ENCODE assay signal across 35 mouse cellular contexts in genomic region chr5:36220105-36220504, GRCm38 (mm10). TPM values are rescaled to one million over a fixed set of nuclear protein-coding genes. Genes with fewer than 3 reads are reported as not detected.
DNase-seq lines count a peak whose midpoint lies in the region; ATAC-seq and TF ChIP-seq lines count a peak whose summit lies in the region.
"Had no signal": no experiment of that assay in that cellular context is flagged by ENCODE, and none has a peak within 500 bp of the region (broad histone marks: within the 10 kb centered on the region; RNA-seq: fewer than 3 reads in every experiment).

No protein-coding gene starts in this region.

- TF ChIP-seq POLR2A in kidney, adult 2 months (IDR thresholded peaks at IDR 0.05; ENCODE audit: low read depth, low read length) = no peak

- no peak for ATAC-seq in forebrain, embryonic 12.5 days (ENCODE audit: low FRiP score)
- ATAC-seq in hindbrain, embryonic 14.5 days (ENCODE audit: low FRiP score) = 0 out of 2 replicates have a peak, but pooled peaks have one; percentile 15
- no peak for ATAC-seq in hindbrain, embryonic 12.5 days (ENCODE audit: low FRiP score)
- ATAC-seq in neural tube, embryonic 13.5 days (ENCODE audit: low read depth) = no peak
- ATAC-seq in midbrain, postnatal 0 days (ENCODE audit: low FRiP score) = no peak; the same call in 1 of the 2 replicates
- ATAC-seq: liver, embryonic 12.5 days; liver, postnatal 0 days; lung, postnatal 0 days; Patski had no signal

- no peak overlapping the region for H3K4me2 ChIP-seq in forebrain, embryonic 12.5 days
- H3K4me2 ChIP-seq in hindbrain, embryonic 14.5 days (replicated peaks) = no peak overlapping the region
- H3K4me2 ChIP-seq in hindbrain, embryonic 12.5 days (replicated peaks) = no peak overlapping the region
- H3K4me2 ChIP-seq in neural tube, embryonic 13.5 days = no peak overlapping the region
- no peak overlapping the region for H3K4me2 ChIP-seq in midbrain, postnatal 0 days (ENCODE audit: low read depth, low read length, poor library complexity, severe bottlenecking)
- H3K4me2 ChIP-seq: embryonic facial prominence, embryonic 13.5 days; heart, embryonic 11.5 days; hindbrain, embryonic 13.5 days; liver, embryonic 12.5 days had no signal

- H3K9me3 ChIP-seq in forebrain, embryonic 10.5 days = peaks cover 7% of the 10 kb centered on the region
- 0 out of 2 replicates have a peak, but pooled peaks cover 5% of the 10 kb centered on the region for H3K9me3 ChIP-seq in forebrain, embryonic 12.5 days
- no peaks in the 10 kb centered on the region for H3K9me3 ChIP-seq in hindbrain, embryonic 14.5 days (ENCODE audit: control insufficient read depth, low read length)
- 0 out of 2 replicates have a peak, but pooled peaks cover 6% of the 10 kb centered on the region for H3K9me3 ChIP-seq in hindbrain, embryonic 12.5 days (replicated peaks)
- no peaks in the 10 kb centered on the region for H3K9me3 ChIP-seq in neural tube, embryonic 13.5 days
- no peaks in the 10 kb centered on the region for H3K9me3 ChIP-seq in midbrain, postnatal 0 days (ENCODE audit: low read length)
- H3K9me3 ChIP-seq: embryonic facial prominence, embryonic 13.5 days; hindbrain, embryonic 13.5 days; liver, embryonic 12.5 days had no signal

- WGBS in forebrain, embryonic 10.5 days = 88% methylated on average over 4 of the region's 4 CpGs
- WGBS in forebrain, embryonic 12.5 days = 85% methylated on average over 4 of the region's 4 CpGs
- WGBS in hindbrain, embryonic 14.5 days = 59% methylated on average over 4 of the region's 4 CpGs
- WGBS in hindbrain, embryonic 12.5 days = 73% methylated on average over 4 of the region's 4 CpGs
- WGBS in neural tube, embryonic 13.5 days = 51% methylated on average over 4 of the region's 4 CpGs
- 70% methylated on average over 4 of the region's 4 CpGs for WGBS in midbrain, postnatal 0 days
- 86% methylated on average over 4 of the region's 4 CpGs for WGBS in kidney, adult 2 months

- H3K4me1 ChIP-seq in forebrain, embryonic 10.5 days = peaks cover 25% of the 10 kb centered on the region
- H3K4me1 ChIP-seq in forebrain, embryonic 12.5 days = peaks cover 23% of the 10 kb centered on the region
- H3K4me1 ChIP-seq in hindbrain, embryonic 14.5 days (replicated peaks; ENCODE audit: control insufficient read depth, insufficient read depth, low read length) = 0 out of 2 replicates have a peak, but pooled peaks cover 3% of the 10 kb centered on the region
- H3K4me1 ChIP-seq in hindbrain, embryonic 12.5 days = peaks cover 23% of the 10 kb centered on the region
- H3K4me1 ChIP-seq in neural tube, embryonic 13.5 days (replicated peaks) = peaks cover 33% of the 10 kb centered on the region
- H3K4me1 ChIP-seq in midbrain, postnatal 0 days (ENCODE audit: insufficient read depth, low read length) = no peaks in the 10 kb centered on the region
- H3K4me1 ChIP-seq in kidney, adult 2 months (ENCODE audit: control insufficient read depth, insufficient read depth, low read length) = no peaks in the 10 kb centered on the region
- H3K4me1 ChIP-seq: embryonic facial prominence, embryonic 13.5 days; liver, embryonic 12.5 days; megakaryocyte, embryonic 14.5 days had no signal

- peak overlapping the region; percentile 44; the same call in 1 of the 2 replicates for H3K27ac ChIP-seq in forebrain, embryonic 10.5 days
- no peak overlapping the region for H3K27ac ChIP-seq in forebrain, embryonic 12.5 days
- H3K27ac ChIP-seq in hindbrain, embryonic 14.5 days = no peak overlapping the region
- no peak overlapping the region for H3K27ac ChIP-seq in hindbrain, embryonic 12.5 days
- peak overlapping the region; percentile 46; the same call in 1 of the 2 replicates for H3K27ac ChIP-seq in neural tube, embryonic 13.5 days (replicated peaks)
- H3K27ac ChIP-seq in midbrain, postnatal 0 days (ENCODE audit: low read depth, low read length) = peak overlapping the region; percentile 12; the same call in 1 of the 2 replicates
- no peak overlapping the region for H3K27ac ChIP-seq in kidney, adult 2 months (ENCODE audit: insufficient read depth, low read depth, low read length)
- H3K27ac ChIP-seq: embryonic facial prominence, embryonic 13.5 days; gastrocnemius, adult 2 months; hindbrain, embryonic 13.5 days; liver, embryonic 12.5 days had no signal

- peaks cover 7% of the 10 kb centered on the region; the same call in 1 of the 2 replicates for H3K27me3 ChIP-seq in forebrain, embryonic 10.5 days (ENCODE audit: poor library complexity, severe bottlenecking)
- no peaks in the 10 kb centered on the region for H3K27me3 ChIP-seq in forebrain, embryonic 12.5 days
- no peaks in the 10 kb centered on the region for H3K27me3 ChIP-seq in hindbrain, embryonic 14.5 days (ENCODE audit: control insufficient read depth, insufficient read depth, low read length)
- peaks cover under 1% of the 10 kb centered on the region; the same call in 1 of the 2 replicates for H3K27me3 ChIP-seq in hindbrain, embryonic 12.5 days
- no peaks in the 10 kb centered on the region; the same call in 1 of the 2 replicates for H3K27me3 ChIP-seq in neural tube, embryonic 13.5 days
- H3K27me3 ChIP-seq in midbrain, postnatal 0 days (ENCODE audit: insufficient read depth, low read length) = no peaks in the 10 kb centered on the region
- no peaks in the 10 kb centered on the region for H3K27me3 ChIP-seq in kidney, adult 2 months (replicated peaks; ENCODE audit: control insufficient read depth, insufficient read depth, low read length)
- H3K27me3 ChIP-seq: embryonic facial prominence, embryonic 13.5 days; liver, embryonic 12.5 days; Patski had no signal

- H3K9ac ChIP-seq in forebrain, embryonic 12.5 days = no peak overlapping the region
- no peak overlapping the region for H3K9ac ChIP-seq in hindbrain, embryonic 14.5 days
- H3K9ac ChIP-seq in hindbrain, embryonic 12.5 days = no peak overlapping the region
- H3K9ac ChIP-seq in neural tube, embryonic 13.5 days = no peak overlapping the region
- no peak overlapping the region for H3K9ac ChIP-seq in midbrain, postnatal 0 days (replicated peaks; ENCODE audit: low read length, poor library complexity, severe bottlenecking)
- H3K9ac ChIP-seq: embryonic facial prominence, embryonic 13.5 days; hindbrain, embryonic 13.5 days; liver, embryonic 12.5 days; liver, postnatal 0 days had no signal

- no peak overlapping the region for H3K4me3 ChIP-seq in forebrain, embryonic 10.5 days
- no peak overlapping the region for H3K4me3 ChIP-seq in forebrain, embryonic 12.5 days (replicated peaks)
- H3K4me3 ChIP-seq in hindbrain, embryonic 14.5 days (replicated peaks; ENCODE audit: low read length) = no peak overlapping the region
- H3K4me3 ChIP-seq in hindbrain, embryonic 12.5 days = no peak overlapping the region
- no peak overlapping the region for H3K4me3 ChIP-seq in neural tube, embryonic 13.5 days
- no peak overlapping the region for H3K4me3 ChIP-seq in midbrain, postnatal 0 days (ENCODE audit: low read depth, low read length)
- no peak overlapping the region for H3K4me3 ChIP-seq in kidney, adult 2 months (ENCODE audit: insufficient read depth, low read depth, low read length)
- H3K4me3 ChIP-seq: embryonic facial prominence, embryonic 13.5 days; erythroblast, embryonic 14.5 days; gastrocnemius, adult 2 months; hindbrain, embryonic 13.5 days; liver, embryonic 12.5 days; megakaryocyte, embryonic 14.5 days had no signal

- DNase-seq in forebrain, embryonic 10.5 days (ENCODE audit: extremely low spot score, low spot score) = no peak
- DNase-seq in hindbrain, embryonic 14.5 days (ENCODE audit: low spot score) = no peak
- no peak for DNase-seq in neural tube, embryonic 10.5 days (ENCODE audit: extremely low spot score, low spot score)
- peak; percentile 39 for DNase-seq in midbrain, postnatal 0 days (ENCODE audit: low spot score)
- DNase-seq in kidney, adult 2 months = no peak
- DNase-seq: cerebellum, adult 11 months; cerebellum, adult 9-10 months; cerebellum, postnatal 36 days; gastrocnemius, adult 2 months; gastrocnemius, postnatal 36 days; heart, adult 18-20 months; heart, postnatal 36 days; kidney, adult 18-20 months; kidney, postnatal 10 days; layer of hippocampus, postnatal 36 days; left cerebral cortex, postnatal 4 days; liver, postnatal 0 days; lung, postnatal 4 days; thymus, adult 2 months; thymus, postnatal 36 days had no signal

- no peaks in the 10 kb centered on the region for H3K36me3 ChIP-seq in forebrain, embryonic 10.5 days (replicated peaks)
- no peaks in the 10 kb centered on the region for H3K36me3 ChIP-seq in forebrain, embryonic 12.5 days (replicated peaks)
- H3K36me3 ChIP-seq in hindbrain, embryonic 14.5 days (replicated peaks; ENCODE audit: control insufficient read depth, insufficient read depth) = no peaks in the 10 kb centered on the region
- no peaks in the 10 kb centered on the region for H3K36me3 ChIP-seq in hindbrain, embryonic 12.5 days
- H3K36me3 ChIP-seq in neural tube, embryonic 13.5 days = no peaks in the 10 kb centered on the region
- no peaks in the 10 kb centered on the region for H3K36me3 ChIP-seq in midbrain, postnatal 0 days (ENCODE audit: insufficient read depth, low read length)
- H3K36me3 ChIP-seq in kidney, adult 2 months (ENCODE audit: control insufficient read depth, insufficient read depth, low read length) = no peaks in the 10 kb centered on the region
- H3K36me3 ChIP-seq: embryonic facial prominence, embryonic 13.5 days; hindbrain, embryonic 13.5 days; liver, embryonic 12.5 days had no signal

- no peak for TF ChIP-seq CTCF in midbrain, postnatal 0 days (IDR thresholded peaks at IDR 0.05)
- no peak for TF ChIP-seq CTCF in kidney, adult 2 months (conservative IDR thresholded peaks at IDR 0.05; ENCODE audit: insufficient read depth, insufficient read length, low read depth, low read length)

RNA-seq across cellular contexts. Expression of gene Psapl1, which starts 16.3 kb away (rescaled TPM):
- 0.10 TPM in 1 of 2 replicates, not detected in the other for polyA plus RNA-seq in forebrain, embryonic 10.5 days (2016; fragmentation: Nextera tagmentation; extraction: Ambion mirVana)
- 0.09 TPM in 1 of 2 replicates, not detected in the other for polyA plus RNA-seq in forebrain, embryonic 12.5 days (2016; fragmentation: Nextera tagmentation; extraction: Ambion mirVana)
- 0.13 and 0.17 TPM in 2 replicates for polyA plus RNA-seq in hindbrain, embryonic 14.5 days (2014; fragmentation: Nextera tagmentation; extraction: Ambion mirVana)
- 0.08 TPM in 1 of 2 replicates, not detected in the other for polyA plus RNA-seq in hindbrain, embryonic 12.5 days (2016; fragmentation: Nextera tagmentation; extraction: Ambion mirVana)
- 0.07 TPM in 1 of 2 replicates, not detected in the other for polyA plus RNA-seq in neural tube, embryonic 13.5 days (2015; fragmentation: Nextera tagmentation; extraction: Ambion mirVana)
- 0.55 TPM in 1 of 2 replicates, not detected in the other for total RNA-seq in midbrain, postnatal 0 days (2014; rRNA removed)
- not detected in 2 replicates for polyA plus RNA-seq in midbrain, postnatal 0 days (2015; fragmentation: Nextera tagmentation; extraction: Ambion mirVana)
- polyA plus RNA-seq in kidney, adult 2 months (2012; rRNA removed) = 0.05 TPM in 1 of 2 replicates, not detected in the other
- total RNA-seq: adrenal gland, postnatal 36 days; gastrocnemius, adult 2 months; gastrocnemius, postnatal 36 days; heart, adult 18-20 months; heart, postnatal 36 days; layer of hippocampus, postnatal 36 days; left cerebral cortex, postnatal 4 days; MEL; monocyte, adult 5-6 weeks had no signal
- polyA plus RNA-seq: erythroblast, embryonic 14.5 days; frontal cortex, adult 2 months; hindbrain, embryonic 13.5 days; liver, embryonic 12.5 days; liver, postnatal 0 days; Patski had no signal

Comparison
In these comparisons a context has a peak if more than half of its experiments do, and no peak if none do; other contexts are left out.
1. H3K27ac ChIP-seq: peak in forebrain, embryonic 10.5 days (single experiment), neural tube, embryonic 13.5 days (single experiment) and midbrain, postnatal 0 days (single experiment); none in forebrain, embryonic 12.5 days (single experiment), hindbrain, embryonic 14.5 days (single experiment), hindbrain, embryonic 12.5 days (single experiment) and kidney, adult 2 months (single experiment).